Mouse (Mus musculus) hindbrain, embryonic 12.5 days (tissue): ENCODE measurements at regions not wholly inside any gene's neighbourhood (a gene's known extent, or its start where the extent isn't known, plus 50 kb on each side); places are given as distances from the start of the nearest gene placed in this dataset.

ENCODE experiments used
- ATAC-seq: fragments of 200-750 bp; cut with Nextera tagmentation; 2 replicates; pipeline ENCODE4 v1.8.0; 2017; ENCODE audit warnings: moderate TSS enrichment; ENCODE audit not compliant: low FRiP score
- H3K27ac ChIP-seq: fragments of 300-500 bp; sonication (generic); 2 replicates; pipeline ENCODE4 v1.5.1; 2016; ENCODE audit warnings: mild to moderate bottlenecking
- H3K27me3 ChIP-seq: fragments of 300-500 bp; sonication (generic); 2 replicates; pipeline ENCODE4 v1.6.1; 2016; ENCODE audit warnings: mild to moderate bottlenecking
- H3K36me3 ChIP-seq: fragments of 300-500 bp; sonication (generic); 2 replicates; pipeline ENCODE4 v1.6.1; 2016; ENCODE audit warnings: mild to moderate bottlenecking
- H3K4me1 ChIP-seq: fragments of 300-500 bp; sonication (generic); 2 replicates; pipeline ENCODE4 v1.6.1; 2016
- H3K4me2 ChIP-seq: fragments of 300-500 bp; sonication (generic); replicated peaks from 2 replicates; pipeline ENCODE4 v1.6.1; 2016; ENCODE audit warnings: mild to moderate bottlenecking
- H3K4me3 ChIP-seq: fragments of 300-500 bp; sonication (generic); 2 replicates; pipeline ENCODE4 v1.5.1; 2016; ENCODE audit warnings: mild to moderate bottlenecking
- H3K9ac ChIP-seq: fragments of 300-500 bp; sonication (generic); 2 replicates; pipeline ENCODE4 v1.6.1; 2016; ENCODE audit warnings: mild to moderate bottlenecking, moderate library complexity
- H3K9me3 ChIP-seq: fragments of 300-500 bp; sonication (generic); replicated peaks from 2 replicates; pipeline ENCODE4 v1.6.1; 2016; ENCODE audit warnings: mild to moderate bottlenecking
- WGBS: fragments of 180-500 bp; shearing (Covaris S2); methylation state at CpG from one replicate; pipeline ENCODE4 v1.1.7; 2016; 5-methylcytosine and 5-hydroxymethylcytosine counted together

- Histone ChIP-seq H3K27ac (no peak overlapping the region), H3K36me3 (no peaks in the 10 kb centered on the region), H3K9ac (no peak overlapping the region), H3K4me2 (no peak overlapping the region), H3K4me3 (no peak overlapping the region), H3K9me3 (peaks cover 11% of the 10 kb centered on the region), H3K4me1 (no peaks in the 10 kb centered on the region), H3K27me3 (no peaks in the 10 kb centered on the region)
- 90% methylated on average over 9 of the region's 15 CpGs for WGBS
- ATAC-seq: no peak
Measured at GRCm38 (mm10) chr13:16100253-16100652, 88.6 kb downstream of the Inhba start.

GRCm38 (mm10) chr13:16114837-16115236 is 103.2 kb downstream of the Inhba start:
- Histone ChIP-seq H3K4me3 (no peak overlapping the region), H3K4me1 (no peaks in the 10 kb centered on the region), H3K27ac (no peak overlapping the region), H3K9me3 (no peaks in the 10 kb centered on the region), H3K9ac (no peak overlapping the region), H3K36me3 (no peaks in the 10 kb centered on the region), H3K4me2 (no peak overlapping the region), H3K27me3 (no peaks in the 10 kb centered on the region)
- 69% methylated on average over 2 of the region's 2 CpGs for WGBS
- ATAC-seq: no peak

DNA sequence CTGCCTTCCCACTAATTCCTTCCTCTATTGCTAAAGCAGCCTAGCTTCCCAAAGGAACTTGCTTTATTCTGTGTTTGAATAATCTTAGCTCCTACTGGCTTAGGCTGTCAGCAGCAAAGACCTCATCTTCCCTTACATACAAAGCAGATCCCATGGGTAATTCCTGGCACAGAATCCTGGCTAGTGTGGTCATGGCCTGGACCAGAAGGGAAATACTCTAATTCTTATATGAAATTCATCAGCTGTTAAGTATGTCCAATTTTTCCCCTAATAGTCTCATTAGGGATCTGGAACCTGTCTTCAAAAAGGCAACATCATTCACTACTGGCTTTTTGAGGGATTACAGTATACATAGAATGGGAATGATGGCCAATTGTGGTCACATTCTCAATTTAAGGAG is 135.0 kb downstream of the Inhba start:
- H3K4me1 ChIP-seq: no peaks in the 10 kb centered on the region
- H3K36me3 ChIP-seq: no peaks in the 10 kb centered on the region
- H3K9ac ChIP-seq: no peak overlapping the region
- no peak overlapping the region for H3K4me2 ChIP-seq
- H3K9me3 ChIP-seq: no peaks in the 10 kb centered on the region
- H3K27me3 ChIP-seq: no peaks in the 10 kb centered on the region
- H3K4me3 ChIP-seq: no peak overlapping the region
- H3K27ac ChIP-seq: no peak overlapping the region
- ATAC-seq: no peak

GRCm38 (mm10) chr13:16154926-16155325 is 143.3 kb downstream of the Inhba start:
- ATAC-seq: no peak
- Histone ChIP-seq H3K4me3 (no peak overlapping the region), H3K27ac (no peak overlapping the region), H3K9me3 (no peaks in the 10 kb centered on the region), H3K27me3 (no peaks in the 10 kb centered on the region), H3K9ac (no peak overlapping the region), H3K36me3 (no peaks in the 10 kb centered on the region), H3K4me1 (no peaks in the 10 kb centered on the region), H3K4me2 (no peak overlapping the region)
- WGBS: 95% methylated on average over 1 of the region's 1 CpGs

GRCm38 (mm10) chr13:16165204-16165894 is 153.7 kb downstream of the Inhba start:
- WGBS: 79% methylated on average over 5 of the region's 5 CpGs
- ATAC-seq: no peak
- no peak overlapping the region for H3K27ac ChIP-seq
- no peak overlapping the region for H3K4me2 ChIP-seq
- no peak overlapping the region for H3K9ac ChIP-seq
- H3K9me3 ChIP-seq: no peaks in the 10 kb centered on the region
- no peak overlapping the region for H3K4me3 ChIP-seq
- no peaks in the 10 kb centered on the region for H3K4me1 ChIP-seq
- no peaks in the 10 kb centered on the region for H3K36me3 ChIP-seq
- H3K27me3 ChIP-seq: no peaks in the 10 kb centered on the region

DNA sequence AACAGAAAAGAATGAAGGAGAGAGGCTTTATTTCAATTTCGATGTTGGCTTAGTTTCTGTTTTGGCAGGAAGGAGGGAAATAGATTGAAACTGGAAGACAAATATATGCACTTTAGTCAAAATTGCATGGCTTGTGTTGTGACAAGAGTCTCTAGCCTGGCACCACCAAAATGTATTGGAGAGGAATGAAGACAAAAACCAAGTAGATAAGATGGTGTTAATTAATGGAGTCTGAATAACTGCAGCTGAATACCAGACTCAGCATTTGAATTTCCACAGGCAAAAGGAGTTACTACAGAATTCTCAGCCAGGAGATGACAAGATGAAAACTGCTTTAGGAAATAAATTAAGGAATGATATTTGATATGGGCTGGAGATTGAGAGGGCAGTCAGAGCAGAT is 185.0 kb downstream of the Inhba start:
- no peak overlapping the region for H3K27ac ChIP-seq
- H3K9ac ChIP-seq: no peak overlapping the region
- no peak for ATAC-seq
- H3K4me3 ChIP-seq: no peak overlapping the region
- no peak overlapping the region for H3K4me2 ChIP-seq
- 85% methylated on average over 1 of the region's 1 CpGs for WGBS
- no peaks in the 10 kb centered on the region for H3K27me3 ChIP-seq
- no peaks in the 10 kb centered on the region for H3K36me3 ChIP-seq
- H3K4me1 ChIP-seq: no peaks in the 10 kb centered on the region
- no peaks in the 10 kb centered on the region for H3K9me3 ChIP-seq

- Histone ChIP-seq H3K27ac (no peak overlapping the region), H3K9me3 (no peaks in the 10 kb centered on the region), H3K4me3 (no peak overlapping the region), H3K4me2 (no peak overlapping the region), H3K4me1 (no peaks in the 10 kb centered on the region), H3K36me3 (no peaks in the 10 kb centered on the region), H3K27me3 (no peaks in the 10 kb centered on the region), H3K9ac (no peak overlapping the region)
- WGBS: 89% methylated on average over 1 of the region's 1 CpGs
- ATAC-seq: no peak
Measured at GRCm38 (mm10) chr13:16200046-16200445, 188.4 kb downstream of the Inhba start.

- 89% methylated on average over 3 of the region's 3 CpGs for WGBS
- H3K9ac ChIP-seq: no peak overlapping the region
Measured at GRCm38 (mm10) chr13:16203147-16203546, 191.5 kb downstream of the Inhba start.

GRCm38 (mm10) chr13:16204097-16204496 is 192.4 kb downstream of the Inhba start:
- 92% methylated on average over 5 of the region's 5 CpGs for WGBS
- Histone ChIP-seq H3K9me3 (no peaks in the 10 kb centered on the region), H3K4me1 (no peaks in the 10 kb centered on the region), H3K27me3 (no peaks in the 10 kb centered on the region), H3K4me2 (no peak overlapping the region), H3K27ac (no peak overlapping the region), H3K4me3 (no peak overlapping the region), H3K36me3 (no peaks in the 10 kb centered on the region), H3K9ac (no peak overlapping the region)
- ATAC-seq: no peak

More at GRCm38 (mm10) chr13:16203147-16203546, 191.5 kb downstream of the Inhba start:
- Histone ChIP-seq H3K9me3 (no peaks in the 10 kb centered on the region), H3K4me2 (no peak overlapping the region), H3K4me1 (no peaks in the 10 kb centered on the region), H3K27me3 (no peaks in the 10 kb centered on the region), H3K36me3 (no peaks in the 10 kb centered on the region), H3K4me3 (no peak overlapping the region), H3K27ac (no peak overlapping the region)
- no peak for ATAC-seq

- no peaks in the 10 kb centered on the region for H3K36me3 ChIP-seq
- ATAC-seq: no peak
- no peak overlapping the region for H3K9ac ChIP-seq
- H3K27ac ChIP-seq: no peak overlapping the region
- no peak overlapping the region for H3K4me2 ChIP-seq
- no peaks in the 10 kb centered on the region for H3K27me3 ChIP-seq
- H3K9me3 ChIP-seq: no peaks in the 10 kb centered on the region
- H3K4me1 ChIP-seq: no peaks in the 10 kb centered on the region
- WGBS: 80% methylated on average over 2 of the region's 2 CpGs
- no peak overlapping the region for H3K4me3 ChIP-seq
Measured at GRCm38 (mm10) chr13:16211482-16211881, 199.8 kb downstream of the Inhba start.

DNA sequence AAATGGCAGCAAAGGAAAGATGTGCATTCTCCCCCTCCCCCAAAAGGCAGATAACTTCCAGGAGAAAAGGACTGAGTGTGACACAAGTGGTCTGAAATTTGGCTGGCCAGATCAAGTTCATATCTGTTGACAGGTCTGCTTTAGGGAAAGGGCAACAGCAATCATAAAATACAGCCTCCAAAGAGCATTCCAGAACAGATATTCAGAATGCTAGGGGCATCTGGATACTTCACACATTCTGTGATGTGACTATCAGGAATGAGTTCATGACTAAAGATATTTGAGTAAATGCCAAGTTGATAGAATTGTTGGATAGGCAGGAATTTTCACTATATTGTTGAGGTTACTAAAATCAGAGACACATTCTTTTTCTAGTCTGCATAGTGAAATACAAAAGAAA is 208.2 kb downstream of the Inhba start:
- no peak overlapping the region for H3K27ac ChIP-seq
- H3K27me3 ChIP-seq: no peaks in the 10 kb centered on the region
- H3K9me3 ChIP-seq: no peaks in the 10 kb centered on the region
- no peaks in the 10 kb centered on the region for H3K36me3 ChIP-seq
- H3K4me3 ChIP-seq: no peak overlapping the region
- no peaks in the 10 kb centered on the region for H3K4me1 ChIP-seq
- H3K9ac ChIP-seq: no peak overlapping the region
- no peak overlapping the region for H3K4me2 ChIP-seq
- no peak for ATAC-seq

DNA sequence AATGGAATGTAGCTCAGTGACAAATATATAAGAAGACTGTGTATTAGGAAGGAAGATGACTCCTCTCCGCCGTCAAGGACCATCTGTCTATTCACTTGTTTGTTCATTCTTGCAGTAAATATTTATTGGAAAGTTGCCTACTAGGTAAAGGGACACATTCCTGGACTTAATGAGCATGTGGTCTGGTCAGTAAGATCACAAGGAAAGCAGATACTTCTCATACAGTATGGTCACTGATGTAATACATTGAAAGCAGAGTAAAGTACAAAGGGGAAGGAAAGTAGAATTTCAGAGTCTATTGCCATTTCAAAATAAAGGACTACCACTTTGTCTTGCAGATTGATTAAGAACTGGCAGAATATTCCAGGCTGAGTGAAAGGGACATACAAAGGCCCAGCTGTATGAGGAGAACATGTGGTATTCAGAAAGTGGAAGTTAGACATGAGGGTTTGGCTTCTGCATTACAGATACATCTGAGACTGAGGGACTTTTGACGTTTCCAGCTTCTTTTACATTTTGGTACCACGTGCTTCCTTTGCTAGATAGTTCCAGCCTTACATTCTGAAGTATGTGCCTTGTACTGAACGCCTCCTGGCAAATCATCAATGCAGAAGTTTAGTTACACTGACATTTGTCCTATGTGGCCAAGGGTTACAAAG is 211.4 kb downstream of the Inhba start:
- Histone ChIP-seq H3K4me2 (no peak overlapping the region), H3K9me3 (no peaks in the 10 kb centered on the region), H3K27me3 (no peaks in the 10 kb centered on the region), H3K4me3 (no peak overlapping the region), H3K36me3 (no peaks in the 10 kb centered on the region), H3K9ac (no peak overlapping the region), H3K27ac (no peak overlapping the region), H3K4me1 (no peaks in the 10 kb centered on the region)
- WGBS: 73% methylated on average over 5 of the region's 5 CpGs
- ATAC-seq: no peak

- Histone ChIP-seq H3K27me3 (no peaks in the 10 kb centered on the region), H3K4me2 (no peak overlapping the region), H3K9ac (no peak overlapping the region), H3K36me3 (no peaks in the 10 kb centered on the region), H3K9me3 (no peaks in the 10 kb centered on the region), H3K4me1 (no peaks in the 10 kb centered on the region), H3K27ac (no peak overlapping the region), H3K4me3 (no peak overlapping the region)
- 81% methylated on average over 3 of the region's 3 CpGs for WGBS
- ATAC-seq: no peak
Measured at GRCm38 (mm10) chr13:16261145-16261544, 249.5 kb downstream of the Inhba start.
